Mouse (Mus musculus) thymus, postnatal 10 days (tissue): Measurements from ENCODE around the gene Nudt22.

Experiments
- DNase-seq, 2 experiments: peaks; one replicate each; pipeline ENCODE4 v3.0.0; 2021; ENCODE audit warnings: low spot score in 2 of 2

Gene Nudt22

GRCm38 (mm10) chr19:6977759-6978638 lies 17.9 kb downstream of the Nudt22 start:
- no peak for DNase-seq

GRCm38 (mm10) chr19:6975537-6976521 lies 20.1 kb downstream of the Nudt22 start, which contains the start of gene Plcb3:
Gene Plcb3, minus strand, starts transcription at chr19:6976470.
- peak; percentile 88 to 94 for DNase-seq

- peak; percentile 81 to 83 for DNase-seq
These were observed 21.4 kb downstream of the Nudt22 start, which contains the start of gene Ppp1r14b for GRCm38 (mm10) chr19:6974211-6975205. Gene Ppp1r14b, plus strand, starts transcription at chr19:6974968.

GRCm38 (mm10) chr19:6973581-6974190 lies 22.2 kb downstream of the Nudt22 start:
- no peak for DNase-seq

GRCm38 (mm10) chr19:6972247-6972917 lies 23.5 kb downstream of the Nudt22 start:
- DNase-seq, result no peak

- no peak for DNase-seq
These were observed 24.3 kb downstream of the Nudt22 start for GRCm38 (mm10) chr19:6971644-6972043.

- DNase-seq, result no peak
These were observed 25.3 kb downstream of the Nudt22 start for GRCm38 (mm10) chr19:6970460-6971085.

GRCm38 (mm10) chr19:6969665-6970381 lies 26.1 kb downstream of the Nudt22 start:
- peak in 1 of 2 experiments; percentile 74 for DNase-seq

GRCm38 (mm10) chr19:6969291-6969664 lies 26.6 kb downstream of the Nudt22 start:
- DNase-seq, result no peak

- no peak for DNase-seq
These were observed 27.2 kb downstream of the Nudt22 start for GRCm38 (mm10) chr19:6968491-6969271.

- no peak for DNase-seq
These were observed 39.5 kb downstream of the Nudt22 start for GRCm38 (mm10) chr19:6956461-6956860.

GRCm38 (mm10) chr19:6955424-6955823 lies 40.5 kb downstream of the Nudt22 start:
- no peak for DNase-seq

GRCm38 (mm10) chr19:6954046-6954445 lies 41.9 kb downstream of the Nudt22 start:
- peak in 1 of 2 experiments; percentile 35 for DNase-seq

- peak in 1 of 2 experiments; percentile 34 for DNase-seq
These were observed 43.2 kb downstream of the Nudt22 start for GRCm38 (mm10) chr19:6952712-6953037.

- DNase-seq, result peak; percentile 32 to 44
These were observed 43.8 kb downstream of the Nudt22 start for GRCm38 (mm10) chr19:6951994-6952711.

GRCm38 (mm10) chr19:6951381-6951968 lies 44.4 kb downstream of the Nudt22 start:
- peak; percentile 66 to 73 for DNase-seq

- DNase-seq, result peak; percentile 29 to 33
These were observed 45.2 kb downstream of the Nudt22 start for GRCm38 (mm10) chr19:6950613-6951153.
